Mouse (Mus musculus): ENCODE measurements at regions not wholly inside any gene's neighbourhood (a gene's known extent, or its start where the extent isn't known, plus 50 kb on each side); places are given as distances from the start of the nearest gene placed in this dataset.

GRCm38 (mm10) chr1:143145111-143145984 lies 495.1 kb upstream of the B3galt2 start:
- no peak overlapping the region for H3K27ac ChIP-seq (ENCODE audit: control insufficient read depth, low read depth, low read length)
- peaks cover 0 to 7% of the 10 kb centered on the region in 2 experiments; a peak in 1 of 4 replicates for H3K36me3 ChIP-seq (ENCODE audit: control insufficient read depth in 1 of 2, insufficient read depth in 2 of 2, low read length in 2 of 2)
- H3K79me2 ChIP-seq (ENCODE audit: control insufficient read depth, insufficient read depth, low read length, poor library complexity) = no peaks in the 10 kb centered on the region
- H3K9ac ChIP-seq (ENCODE audit: control insufficient read depth, low read depth, low read length, poor library complexity, severe bottlenecking) = no peak overlapping the region
- TF ChIP-seq ZNF384 (IDR thresholded peaks at IDR 0.05; ENCODE audit: low read depth, low read length) (no peak), ETS1 (IDR thresholded peaks at IDR 0.05; ENCODE audit: low read depth, low read length) (no peak), SMC3 (IDR thresholded peaks at IDR 0.05; ENCODE audit: low read depth, low read length) (no peak), USF2 (IDR thresholded peaks at IDR 0.05; ENCODE audit: borderline replicate concordance in 1 of 2, insufficient read depth in 1 of 2, low read depth in 1 of 2, low read length in 2 of 2) (no peak), MYB (IDR thresholded peaks at IDR 0.05; ENCODE audit: low read depth, low read length) (no peak), ZMIZ1 (IDR thresholded peaks at IDR 0.05; ENCODE audit: low read depth, low read length) (no peak), ELF1 (IDR thresholded peaks at IDR 0.05; ENCODE audit: low read depth, low read length) (no peak), MYC (IDR thresholded peaks at IDR 0.05; ENCODE audit: low read depth, low read length) (no peak), TAL1 (IDR thresholded peaks at IDR 0.05; ENCODE audit: low read length) (no peak), CTCF (IDR thresholded peaks at IDR 0.05 in 2 of 3, conservative IDR thresholded peaks at IDR 0.05 in 1 of 3; ENCODE audit: control insufficient read depth in 1 of 3, insufficient read depth in 1 of 3, low read depth in 2 of 3, low read length in 3 of 3, poor library complexity in 1 of 3, severe bottlenecking in 1 of 3) (no peak), USF1 (IDR thresholded peaks at IDR 0.05; ENCODE audit: low read depth, low read length) (no peak), NRF1 (IDR thresholded peaks at IDR 0.05; ENCODE audit: insufficient read depth, low read depth, low read length, poor library complexity, severe bottlenecking) (no peak), TCF12 (IDR thresholded peaks at IDR 0.05; ENCODE audit: low read depth, low read length) (no peak), SIN3A (IDR thresholded peaks at IDR 0.05; ENCODE audit: low read length) (no peak), BHLHE40 (IDR thresholded peaks at IDR 0.05; ENCODE audit: borderline replicate concordance, low read depth, low read length) (no peak), MEF2A (IDR thresholded peaks at IDR 0.05; ENCODE audit: extremely low read depth, insufficient replicate concordance, low read depth, low read length, poor library complexity, severe bottlenecking) (no peak)
- no peak for DNase-seq (ENCODE audit: low read depth, low spot score)
- no peaks in the 10 kb centered on the region for H3K9me3 ChIP-seq (replicated peaks; ENCODE audit: insufficient read depth, low read length)
- H3K27me3 ChIP-seq (ENCODE audit: control insufficient read depth in 1 of 2, insufficient read depth in 2 of 2, low read length in 2 of 2) = no peaks in the 10 kb centered on the region
- H3K4me1 ChIP-seq (ENCODE audit: control insufficient read depth in 1 of 2, insufficient read depth in 2 of 2, low read length in 2 of 2) = peaks cover 0 to 3% of the 10 kb centered on the region in 2 experiments; a peak in 1 of 4 replicates
- H3K4me3 ChIP-seq (ENCODE audit: control insufficient read depth in 1 of 2, insufficient read depth in 1 of 2, low read depth in 2 of 2, low read length in 2 of 2) = no peak overlapping the region

DNA sequence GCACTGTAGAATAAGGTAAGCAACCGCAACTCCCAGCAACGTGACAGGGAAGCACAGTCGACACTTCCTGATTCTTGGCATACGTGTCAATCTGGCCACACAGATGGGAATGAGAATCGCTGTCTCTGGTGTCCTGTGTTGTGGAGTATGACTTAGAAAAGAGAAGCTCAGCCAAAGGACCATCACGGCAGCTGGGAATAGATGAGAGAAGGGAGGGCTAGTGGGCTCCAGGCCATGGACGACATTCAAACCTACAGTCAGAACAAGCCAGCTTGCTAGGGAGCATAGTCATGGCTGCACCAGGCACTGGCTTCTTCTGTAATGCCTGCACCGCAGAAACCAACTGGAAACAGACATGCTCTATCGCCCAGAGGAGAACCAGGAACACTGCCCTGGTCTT lies 469.2 kb upstream of the B3galt2 start:
- Histone ChIP-seq H3K9ac (ENCODE audit: control insufficient read depth, low read depth, low read length, poor library complexity, severe bottlenecking) (no peak overlapping the region), H3K79me2 (ENCODE audit: control insufficient read depth, insufficient read depth, low read length, poor library complexity) (no peaks in the 10 kb centered on the region), H3K4me3 (ENCODE audit: control insufficient read depth in 1 of 2, insufficient read depth in 1 of 2, low read depth in 2 of 2, low read length in 2 of 2) (no peak overlapping the region), H3K9me3 (replicated peaks; ENCODE audit: insufficient read depth, low read length) (no peaks in the 10 kb centered on the region), H3K27ac (ENCODE audit: control insufficient read depth, low read depth, low read length) (no peak overlapping the region), H3K4me1 (ENCODE audit: control insufficient read depth in 1 of 2, insufficient read depth in 2 of 2, low read length in 2 of 2) (no peaks in the 10 kb centered on the region), H3K27me3 (ENCODE audit: control insufficient read depth in 1 of 2, insufficient read depth in 2 of 2, low read length in 2 of 2) (no peaks in the 10 kb centered on the region), H3K36me3 (ENCODE audit: control insufficient read depth in 1 of 2, insufficient read depth in 2 of 2, low read length in 2 of 2) (no peaks in the 10 kb centered on the region)
- DNase-seq (ENCODE audit: low read depth, low spot score) = no peak
- TF ChIP-seq MEF2A (IDR thresholded peaks at IDR 0.05; ENCODE audit: extremely low read depth, insufficient replicate concordance, low read depth, low read length, poor library complexity, severe bottlenecking) (no peak), EP300 (IDR thresholded peaks at IDR 0.05; ENCODE audit: low read depth in 1 of 2, low read length in 2 of 2) (no peak), HCFC1 (IDR thresholded peaks at IDR 0.05; ENCODE audit: low read depth, low read length) (no peak), POLR2AphosphoS2 (IDR thresholded peaks at IDR 0.05; ENCODE audit: low read length) (no peak), NRF1 (IDR thresholded peaks at IDR 0.05; ENCODE audit: insufficient read depth, low read depth, low read length, poor library complexity, severe bottlenecking) (no peak), JUND (IDR thresholded peaks at IDR 0.05; ENCODE audit: low read depth, low read length) (no peak), TBP (IDR thresholded peaks at IDR 0.05; ENCODE audit: low read depth, low read length) (no peak), E2F4 (IDR thresholded peaks at IDR 0.05; ENCODE audit: borderline replicate concordance, low read depth, low read length) (no peak), MAZ (IDR thresholded peaks at IDR 0.05; ENCODE audit: low read depth, low read length) (no peak), UBTF (IDR thresholded peaks at IDR 0.05; ENCODE audit: borderline replicate concordance, insufficient read depth, low read depth, low read length) (no peak), CHD1 (IDR thresholded peaks at IDR 0.05; ENCODE audit: low read depth, low read length) (no peak), USF2 (IDR thresholded peaks at IDR 0.05; ENCODE audit: borderline replicate concordance in 1 of 2, insufficient read depth in 1 of 2, low read depth in 1 of 2, low read length in 2 of 2) (no peak), POLR2A (IDR thresholded peaks at IDR 0.05; ENCODE audit: control insufficient read depth in 1 of 2, insufficient read depth in 1 of 2, low read depth in 1 of 2, low read length in 2 of 2, poor library complexity in 1 of 2) (no peak)

Data from MEL (cell line).